Mouse (Mus musculus): ENCODE data around the gene Ccr2.
"Not testable (repeated sequence)": the region's sequence is repeated elsewhere in the genome, so short reads cannot be mapped to it uniquely, and the experiment has no call there.

The Ccr2 gene

DNA sequence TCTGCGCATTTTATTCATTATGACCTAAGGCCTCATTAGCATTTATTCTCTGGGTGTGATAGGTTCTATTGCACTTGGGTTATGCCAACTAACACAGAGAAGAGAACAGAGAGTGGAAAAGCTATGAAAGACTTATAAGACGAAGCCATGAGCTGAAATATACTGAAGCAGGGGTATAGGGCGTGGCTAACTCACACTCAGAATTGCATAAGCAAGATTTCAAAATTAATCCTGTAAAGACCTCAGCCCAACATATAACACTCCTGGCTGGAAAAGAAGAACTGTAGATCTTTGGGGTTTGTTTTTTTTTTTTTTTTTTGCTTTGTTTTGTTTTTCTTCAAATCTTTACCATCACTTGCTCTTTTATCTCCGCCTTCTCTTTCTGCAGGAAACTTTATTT lies at the start of gene Ccr2:
Ccr2 (plus strand) TSS at position 228 of the 400 bp plus-strand sequence.
- DNase-seq (ENCODE audit: low spot score): no peak

DNA sequence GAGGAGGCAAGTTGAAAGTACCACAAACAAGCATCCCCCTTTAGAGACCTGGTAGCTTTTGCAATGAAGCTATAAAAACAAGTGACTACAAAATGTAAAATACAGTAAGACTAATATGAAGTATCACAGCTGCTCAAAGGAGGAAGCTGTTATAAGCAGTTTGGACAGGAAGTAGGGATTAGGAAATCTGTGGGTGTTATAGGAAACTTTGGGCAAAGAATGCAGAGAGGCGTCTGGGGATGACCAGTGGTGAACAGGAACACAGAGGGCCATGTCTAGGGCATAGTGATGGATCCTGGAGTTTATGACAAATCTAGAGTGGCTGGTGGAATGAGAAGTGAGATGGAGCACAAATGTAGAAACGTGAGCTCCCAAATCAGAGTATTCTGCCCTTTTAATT lies 48.2 kb upstream of the Ccr2 start:
- no peak for DNase-seq (ENCODE audit: low spot score)

DNA sequence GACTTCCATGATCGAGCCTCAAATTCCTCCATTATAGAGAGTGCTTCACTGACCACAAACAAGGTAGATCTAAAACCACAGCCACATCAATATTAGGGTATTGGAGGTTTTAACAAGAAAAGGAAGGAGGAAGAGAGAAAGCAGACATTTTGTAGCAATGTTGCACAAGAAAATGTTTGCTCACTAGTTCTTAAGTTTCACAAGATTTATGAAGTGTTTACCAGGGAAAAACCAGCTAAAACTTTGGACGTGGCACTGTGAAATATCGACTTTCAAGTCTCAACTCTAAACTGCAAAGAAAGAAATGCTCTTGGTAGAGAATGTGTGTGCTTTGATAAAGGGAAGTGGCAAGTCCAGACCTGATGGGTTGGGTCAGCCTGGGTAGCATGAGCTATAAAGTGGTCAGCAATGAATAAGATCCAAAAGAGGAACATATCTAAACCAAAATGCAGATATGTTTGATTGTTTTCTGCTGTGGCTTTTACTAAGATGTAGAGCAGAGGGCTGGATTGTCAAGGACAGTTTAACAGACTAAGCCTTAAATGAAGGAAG lies 45.5 kb upstream of the Ccr2 start:
- DNase-seq (ENCODE audit: low spot score): no peak

DNA sequence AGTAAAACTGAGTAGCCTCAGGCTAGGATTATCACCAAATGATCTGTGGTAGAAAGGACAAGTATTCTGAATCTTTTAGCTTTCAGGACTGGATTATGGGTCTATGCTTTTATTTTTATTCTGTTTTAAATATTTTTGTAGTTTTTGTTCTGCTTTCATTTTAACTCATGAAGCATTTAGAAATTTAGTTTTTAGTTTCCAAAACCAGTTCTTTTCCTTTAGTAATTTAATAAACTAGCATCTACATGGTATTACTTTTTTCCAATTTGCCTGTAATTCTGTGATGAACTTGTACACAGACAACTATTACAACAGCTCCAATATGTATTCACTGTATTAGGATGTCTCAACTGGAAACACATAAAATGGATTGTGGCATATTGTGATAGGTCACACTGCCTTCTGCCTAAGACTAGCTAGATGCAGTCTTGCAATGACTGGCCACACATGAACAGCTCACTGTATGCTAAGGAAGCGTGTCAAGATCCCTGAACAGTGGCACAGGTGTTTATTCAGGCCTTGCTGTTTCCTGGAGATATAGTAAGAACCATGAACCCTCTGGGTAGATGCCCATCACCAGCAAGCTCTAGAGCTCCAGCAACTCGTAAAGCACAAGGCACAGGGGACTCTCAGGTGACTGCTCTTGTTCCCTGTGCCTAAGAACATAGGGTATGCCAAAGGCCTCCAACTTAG lies 41.9 kb upstream of the Ccr2 start:
- DNase-seq (ENCODE audit: low spot score): no peak

DNA sequence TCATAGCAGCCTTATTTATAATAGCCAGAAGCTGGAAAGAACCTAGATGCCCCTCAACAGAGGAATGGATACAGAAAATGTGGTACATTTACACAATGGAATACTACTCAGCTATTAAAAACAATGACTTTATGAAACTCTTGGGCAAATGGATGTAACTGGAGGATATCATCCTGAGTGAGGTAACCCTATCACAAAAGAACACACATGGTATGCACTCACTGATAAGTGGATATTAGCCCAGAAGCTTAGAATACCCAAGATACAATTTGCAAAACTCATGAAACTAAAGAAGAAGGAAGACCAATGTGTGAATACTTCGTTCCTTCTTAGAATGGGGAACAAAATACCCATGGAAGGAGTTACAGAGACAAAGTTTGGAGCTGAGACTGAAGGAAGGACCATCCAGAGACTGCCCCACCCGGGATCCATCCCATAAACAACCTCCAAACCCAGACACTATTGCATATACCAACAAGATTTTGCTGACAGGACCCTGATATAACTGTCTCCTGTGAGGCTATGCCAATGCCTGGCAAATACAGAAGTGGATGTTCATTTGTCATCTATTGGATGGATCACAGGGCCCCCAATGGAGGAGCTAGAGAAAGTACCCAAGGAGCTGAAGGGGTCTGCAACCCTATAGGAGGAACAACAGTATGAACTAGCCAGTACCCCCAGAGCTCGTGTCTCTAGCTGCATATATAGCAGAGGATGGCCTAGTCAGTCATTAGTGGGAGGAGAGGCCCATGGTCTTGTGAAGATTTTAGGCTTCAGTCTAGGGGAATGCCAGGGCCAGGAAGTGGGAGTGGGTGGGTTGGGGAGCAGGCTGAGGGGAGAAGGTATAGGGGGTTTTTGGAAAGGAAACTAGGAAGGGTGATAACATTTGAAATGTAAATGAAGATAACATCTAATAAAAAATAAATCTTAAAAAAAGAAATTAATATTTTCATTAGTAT lies 40.0 kb upstream of the Ccr2 start:
- not testable (repeated sequence) for DNase-seq (ENCODE audit: low spot score)

DNA sequence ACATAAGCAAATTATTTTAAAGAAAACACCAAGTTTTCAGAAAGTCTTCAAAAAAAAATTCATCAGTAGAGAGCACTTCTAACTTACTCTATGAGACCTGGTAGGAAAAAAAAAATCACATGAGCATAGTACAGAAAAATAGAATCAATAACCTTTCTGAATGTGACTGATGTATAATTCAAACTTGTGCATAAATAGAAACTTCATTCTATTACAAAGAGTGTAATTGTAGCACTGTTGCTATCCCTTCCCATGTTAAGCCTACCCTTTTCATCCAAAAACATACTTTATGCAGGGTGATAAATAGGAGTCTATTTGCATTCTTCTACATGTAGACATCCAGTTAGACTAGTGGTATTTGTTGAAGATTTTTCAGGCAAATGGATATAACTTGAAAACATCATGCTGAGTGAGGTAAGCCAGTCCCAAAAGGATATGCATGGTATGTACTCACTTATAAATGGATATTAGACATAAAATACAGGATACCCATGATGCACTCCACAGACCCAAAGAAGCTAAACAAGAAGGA lies 35.1 kb upstream of the Ccr2 start:
- no peak for DNase-seq (ENCODE audit: low spot score)

DNA sequence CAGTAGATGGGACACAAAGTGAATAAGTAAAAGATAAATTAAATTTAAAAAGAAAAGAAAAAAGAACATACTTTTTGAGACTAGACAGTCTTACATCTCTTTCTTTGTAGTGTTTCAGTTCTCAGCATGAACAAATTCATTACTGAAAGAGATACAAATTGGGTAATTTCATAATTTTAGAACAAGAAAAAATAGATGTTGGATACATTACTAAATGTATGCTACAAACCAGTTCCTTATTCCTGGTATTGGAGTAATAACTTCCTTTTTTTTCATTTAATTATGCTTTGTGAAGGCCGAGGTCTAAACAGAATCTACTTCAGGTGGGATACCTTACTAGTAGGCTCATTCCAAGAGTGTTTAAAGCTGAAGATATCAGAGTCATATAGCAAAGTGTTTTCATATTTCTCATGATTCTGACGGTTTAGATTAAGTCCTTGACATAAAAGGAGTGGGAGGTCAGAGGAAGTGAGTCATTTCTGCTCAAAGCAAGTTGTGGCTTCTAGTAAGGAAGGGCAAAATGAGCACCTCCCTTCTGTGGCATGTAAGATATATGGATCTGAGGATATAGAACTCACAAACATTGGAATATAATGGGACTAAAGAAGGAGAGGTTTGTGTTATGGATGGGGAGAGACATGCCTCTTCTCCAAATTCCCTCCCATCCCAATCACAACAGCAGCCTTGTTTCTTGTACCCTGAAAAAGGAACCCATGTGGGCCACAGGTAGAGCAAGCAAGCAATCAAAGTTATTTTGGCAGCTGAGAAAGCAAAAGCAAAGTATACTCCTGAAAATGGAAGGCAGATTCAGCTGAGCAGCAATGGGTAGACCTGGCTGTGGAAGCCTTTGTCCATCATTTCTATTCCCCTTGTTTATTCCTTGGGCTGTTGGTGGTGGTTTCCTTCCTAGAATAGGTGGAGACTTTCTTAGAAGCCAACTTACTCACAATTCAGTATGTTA lies 33.4 kb upstream of the Ccr2 start:
- DNase-seq (ENCODE audit: low spot score): no peak

DNA sequence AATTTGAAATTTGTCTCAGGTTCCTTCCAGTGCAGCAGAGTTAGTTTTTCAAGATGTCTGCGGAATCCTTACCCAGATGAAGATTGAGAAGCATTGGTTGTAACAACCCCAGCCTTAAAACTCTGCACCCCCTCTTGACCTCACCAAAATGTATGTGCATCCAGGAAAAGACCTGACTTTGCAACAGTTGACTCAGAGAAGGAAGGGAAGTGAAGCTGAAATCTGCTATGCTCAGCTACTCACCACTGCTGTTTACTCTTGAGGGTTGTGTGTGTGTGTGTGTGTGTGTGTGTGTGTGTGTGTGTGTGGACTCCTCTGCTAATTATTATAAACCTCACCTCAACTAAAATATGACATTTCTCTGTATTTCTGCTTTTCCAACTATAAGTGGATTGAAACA lies 30.2 kb upstream of the Ccr2 start:
- no peak for DNase-seq (ENCODE audit: low spot score)

DNA sequence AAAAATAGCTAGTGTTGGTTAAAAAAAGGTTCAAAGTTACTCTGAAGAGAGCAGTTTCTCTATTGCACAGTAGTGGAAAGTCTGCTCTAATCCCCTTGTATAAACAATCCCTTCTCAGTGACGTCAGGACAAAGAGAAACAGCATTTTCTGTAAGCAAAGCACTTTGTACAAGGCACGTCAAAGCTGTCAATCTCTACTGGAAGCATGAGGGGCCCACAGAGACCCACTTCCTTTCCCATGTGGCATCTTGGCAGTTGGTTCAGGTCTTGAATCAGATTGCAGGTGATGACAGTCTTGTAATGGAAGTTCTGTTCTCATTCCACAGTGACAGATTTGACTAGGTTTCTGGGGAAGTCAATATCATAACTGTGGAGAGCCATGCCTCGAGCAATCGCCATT lies 21.9 kb upstream of the Ccr2 start:
- DNase-seq (ENCODE audit: low spot score): no peak

DNA sequence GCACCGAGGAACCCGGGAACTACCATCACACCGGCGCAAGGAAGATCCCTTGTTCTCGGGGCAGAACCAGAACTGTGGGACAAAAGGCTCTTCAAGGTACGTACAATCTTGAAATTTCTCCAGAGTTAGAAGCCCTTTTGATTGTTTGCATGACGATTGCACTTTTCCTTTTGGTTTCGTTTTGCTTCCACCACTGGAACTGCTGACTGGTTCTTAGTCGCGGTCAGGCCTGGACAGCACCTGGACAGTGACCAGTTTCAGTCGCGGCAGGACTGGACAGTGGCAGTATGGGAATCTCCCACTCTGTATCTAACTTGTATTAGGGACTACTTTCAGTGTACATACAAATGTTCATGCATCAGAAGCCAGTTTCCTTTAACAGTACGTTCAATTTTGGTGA lies 21.3 kb upstream of the Ccr2 start:
- not testable (repeated sequence) for DNase-seq (ENCODE audit: low spot score)

DNA sequence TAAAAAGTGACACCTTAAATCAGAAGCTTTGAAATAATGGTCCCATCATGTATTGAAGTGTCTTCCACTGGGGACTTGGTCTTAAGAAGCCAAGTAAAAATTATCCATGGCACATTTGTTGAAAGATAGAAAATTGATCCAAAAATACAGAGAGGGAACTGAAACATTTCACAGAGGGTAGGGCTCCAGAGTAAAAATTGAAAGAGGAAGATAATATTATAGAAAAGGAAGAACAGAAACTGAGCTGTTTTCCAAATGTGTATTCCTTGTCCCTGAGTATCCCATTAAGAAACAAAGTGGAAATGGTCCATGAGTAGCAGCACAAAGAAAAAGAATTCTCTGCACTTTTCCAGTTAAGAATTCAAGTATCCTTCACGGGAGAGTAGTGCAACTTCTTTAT lies 11.3 kb upstream of the Ccr2 start:
- DNase-seq (ENCODE audit: low spot score): no peak

DNA sequence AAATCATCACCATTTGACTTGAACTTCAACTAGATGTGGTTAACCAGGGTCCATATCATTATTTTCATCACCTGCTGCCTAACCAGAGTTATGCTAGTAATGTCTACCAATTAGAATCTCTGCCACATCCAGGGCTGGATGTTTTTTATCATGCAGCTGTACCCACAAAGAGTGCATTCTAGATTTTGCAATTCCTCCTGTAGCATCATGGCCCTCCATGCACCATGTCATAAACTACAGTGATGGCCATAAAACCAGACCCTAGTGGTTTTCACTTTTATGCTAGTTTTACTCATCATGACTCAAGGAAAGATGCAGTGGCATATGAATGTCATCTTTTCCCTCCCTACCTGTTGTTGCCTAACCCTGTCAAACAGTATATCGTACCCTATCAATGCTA lies 2.6 kb upstream of the Ccr2 start:
- DNase-seq (ENCODE audit: low spot score): no peak

DNA sequence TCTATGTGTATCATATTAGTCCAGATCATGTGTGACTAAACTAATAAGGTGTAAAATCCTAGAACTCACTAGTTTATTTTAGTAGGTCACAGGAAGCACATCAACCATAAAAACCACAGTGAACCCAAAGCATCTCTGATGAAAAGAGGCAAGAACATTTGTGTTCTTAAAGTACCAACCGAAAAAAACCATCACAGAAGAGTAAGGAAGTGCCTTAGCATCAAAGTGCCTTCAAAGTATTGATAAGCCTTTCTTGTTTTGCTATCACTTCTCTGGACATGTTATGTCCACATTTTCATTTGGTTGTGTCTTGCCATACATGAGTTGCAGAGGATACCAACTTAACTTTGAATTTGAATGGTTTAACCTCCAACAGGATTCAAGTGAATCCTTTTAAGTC lies 1.4 kb upstream of the Ccr2 start:
- no peak for DNase-seq (ENCODE audit: low spot score)

DNA sequence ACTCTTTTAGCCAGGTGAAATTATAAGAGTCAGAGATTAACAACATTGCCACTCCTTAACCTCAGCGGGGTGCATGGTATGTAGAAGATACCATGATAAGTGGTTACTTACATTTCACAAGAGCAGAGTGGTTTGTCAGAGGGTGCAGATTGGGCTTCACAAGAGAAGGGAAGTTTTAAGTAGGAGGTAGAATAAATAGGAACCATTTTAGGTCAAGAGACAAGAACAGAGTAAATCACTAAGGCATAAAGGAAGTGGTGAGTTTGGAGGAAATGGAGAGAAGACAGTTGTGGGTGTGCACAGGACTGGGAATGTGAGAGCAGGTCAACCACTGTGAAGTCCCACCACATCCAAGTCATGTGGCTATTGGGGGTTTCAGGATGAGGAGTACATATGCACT lies 1.4 kb downstream of the Ccr2 start:
- no peak for DNase-seq (ENCODE audit: low spot score)

DNA sequence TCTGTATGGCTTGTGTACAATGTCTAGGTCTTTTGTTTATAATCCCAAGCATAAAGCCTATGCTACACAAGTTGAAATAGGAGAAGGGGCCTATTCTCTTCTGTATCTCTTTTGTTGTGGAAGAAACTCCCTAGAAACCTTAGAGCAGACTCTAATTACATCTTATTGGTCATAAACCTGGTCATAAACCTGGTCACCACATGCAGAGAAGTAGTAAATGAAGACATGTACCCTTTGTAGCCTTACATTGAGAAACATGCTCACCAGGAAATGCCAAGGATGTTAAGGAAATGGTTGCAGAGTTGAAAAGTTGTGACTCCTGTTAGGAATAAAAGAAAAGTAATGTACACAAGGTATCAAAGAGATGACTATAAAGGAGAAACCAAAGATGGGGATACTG lies 3.4 kb downstream of the Ccr2 start:
- DNase-seq (ENCODE audit: low spot score): no peak

DNA sequence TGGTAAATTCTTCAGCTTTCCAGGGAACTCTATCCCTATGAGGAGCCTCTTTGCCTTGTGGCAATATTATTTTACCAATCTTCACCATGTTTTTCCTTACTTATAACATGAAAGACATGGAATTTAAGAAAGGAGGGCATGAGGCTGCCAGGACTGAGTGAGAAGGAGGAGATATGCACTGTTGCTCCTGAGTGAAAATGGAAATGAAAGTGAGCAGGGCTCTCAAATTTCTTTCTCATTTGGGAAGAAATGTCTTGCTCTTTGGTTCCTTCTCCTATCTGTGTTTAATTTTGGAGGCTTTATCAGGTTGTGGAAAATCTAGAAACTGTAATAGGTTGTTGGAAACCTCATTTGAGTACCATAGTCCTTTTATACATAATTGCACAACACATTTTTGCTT lies 5.5 kb downstream of the Ccr2 start:
- DNase-seq (ENCODE audit: low spot score): no peak

DNA sequence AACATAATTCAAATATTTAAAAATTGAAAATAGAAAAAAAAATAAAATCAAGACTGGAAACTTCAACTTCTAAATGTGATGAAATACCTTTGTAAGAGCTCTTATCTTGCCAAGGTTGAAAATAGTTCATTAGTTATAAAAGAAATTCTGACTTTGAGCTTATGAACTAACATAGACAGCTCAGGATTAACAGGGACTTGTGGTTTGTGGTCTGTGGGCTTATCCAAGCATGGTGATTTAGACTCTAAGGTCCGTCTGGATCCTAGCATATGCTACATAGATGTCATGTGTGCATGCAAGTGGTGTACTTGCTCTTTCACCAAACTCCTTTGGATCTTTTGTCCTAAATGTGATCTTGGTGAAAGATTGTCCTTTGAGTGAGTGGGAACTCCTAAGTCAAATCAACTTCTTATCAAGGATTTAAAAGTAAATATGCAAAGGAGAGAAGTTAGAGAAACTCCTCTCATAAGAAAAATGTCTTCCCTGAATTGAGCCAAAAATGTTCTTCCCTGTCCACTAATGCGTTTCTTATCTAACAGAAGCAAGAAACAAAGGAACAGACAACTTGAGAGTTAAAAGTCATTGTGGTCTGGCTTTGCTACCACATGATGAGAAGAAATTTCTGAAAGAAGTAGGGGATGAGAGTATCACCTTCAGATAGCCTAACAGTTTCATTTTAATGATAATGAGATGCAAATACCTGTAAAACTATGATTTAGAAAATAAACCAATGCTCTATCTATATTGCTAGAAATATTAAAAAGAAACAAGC lies 6.8 kb downstream of the Ccr2 start:
- no peak for DNase-seq (ENCODE audit: low spot score)

DNA sequence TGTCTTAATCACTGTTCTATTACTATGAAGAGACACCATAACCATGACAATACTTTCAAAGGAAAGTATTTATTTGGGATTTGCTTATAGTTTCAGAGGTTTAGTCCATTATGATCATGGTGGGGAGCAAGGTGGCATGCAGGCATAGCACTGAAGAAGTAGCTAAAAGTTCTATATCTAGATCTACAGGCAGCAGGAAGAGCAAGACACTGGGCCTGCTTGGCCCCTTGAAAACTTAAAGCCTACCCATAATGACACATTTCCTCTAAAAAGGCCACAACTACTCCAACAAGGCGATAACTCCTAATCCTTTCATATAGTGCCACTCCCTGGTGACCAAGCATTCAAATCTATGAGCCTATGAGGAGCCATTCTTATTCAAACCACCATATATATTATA lies 10.2 kb downstream of the Ccr2 start:
- DNase-seq (ENCODE audit: low spot score): no peak

DNA sequence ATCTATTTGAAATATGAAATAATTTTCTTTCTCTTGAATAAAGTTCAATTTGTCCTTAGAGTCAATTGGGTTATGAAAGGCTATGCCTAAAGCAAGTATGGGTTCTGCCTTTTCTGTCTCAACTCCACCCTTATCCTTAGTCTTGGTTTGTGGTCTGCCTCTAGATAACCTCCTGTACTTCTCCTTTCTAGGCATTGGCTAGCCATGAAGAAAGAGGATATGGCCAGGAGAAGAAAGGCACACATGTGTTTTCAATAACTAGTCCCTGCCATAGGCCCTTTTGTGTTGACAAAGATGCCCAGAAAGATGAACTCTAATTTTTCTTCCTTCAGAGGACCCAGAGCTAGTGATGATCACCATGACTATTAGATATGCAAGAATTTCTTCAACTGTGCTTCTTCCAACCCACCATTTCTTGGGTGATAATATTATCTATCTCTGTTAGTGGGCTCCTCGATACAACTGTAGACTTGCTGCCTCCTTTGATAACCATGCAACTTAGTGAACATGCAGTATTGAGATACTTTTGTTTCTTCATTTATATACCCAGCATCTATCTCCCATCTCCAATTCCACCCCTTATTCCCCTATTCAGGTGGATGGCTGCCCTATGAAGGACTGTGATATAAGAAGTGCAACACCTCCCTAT lies 11.0 kb downstream of the Ccr2 start:
- DNase-seq (ENCODE audit: low spot score): no peak

DNA sequence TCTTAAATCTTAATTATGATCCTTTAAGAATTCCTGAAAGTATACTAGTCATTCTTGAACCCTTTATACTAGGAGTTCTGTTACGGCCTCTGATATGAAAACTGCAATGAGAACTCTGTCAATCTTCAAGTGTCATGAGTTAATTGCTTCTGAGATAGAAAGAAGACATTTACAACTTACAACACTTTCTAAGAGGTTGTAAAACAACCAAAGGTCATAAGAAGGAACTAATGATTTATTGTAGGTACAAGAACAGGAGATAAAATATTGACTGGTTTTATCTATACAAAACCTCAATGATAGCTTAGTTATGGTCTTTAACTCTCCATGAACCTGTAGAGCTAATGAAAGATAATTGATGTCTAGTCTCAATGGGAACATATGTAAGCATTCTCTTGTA lies 12.0 kb downstream of the Ccr2 start:
- DNase-seq (ENCODE audit: low spot score): no peak

All from urinary bladder, postnatal 25 days (tissue).